Comparison of ENCODE assay signal across 13 mouse cellular contexts in genomic region chr7:101017021-101017461, GRCm38 (mm10). TPM values are rescaled to one million over a fixed set of nuclear protein-coding genes. Genes with fewer than 3 reads are reported as not detected.
A peak's percentile ranks its signal among the peaks of the same experiment; 100 is the strongest.
DNase-seq lines count a peak whose midpoint lies in the region; ATAC-seq lines count a peak whose summit lies in the region.
"Had no signal": no experiment of that assay in that cellular context is flagged by ENCODE, and none has a peak within 500 bp of the region (broad histone marks: within the 10 kb centered on the region; RNA-seq: fewer than 3 reads in every experiment).

No protein-coding gene starts in this region.

- H3K36me3 ChIP-seq in forebrain, embryonic 16.5 days (ENCODE audit: control insufficient read depth, insufficient read depth), result no peaks in the 10 kb centered on the region
- H3K36me3 ChIP-seq in forebrain, embryonic 10.5 days (replicated peaks), result no peaks in the 10 kb centered on the region
- H3K36me3 ChIP-seq in intestine, embryonic 16.5 days (ENCODE audit: control insufficient read depth, insufficient read depth, low read length), result no peaks in the 10 kb centered on the region

- H3K4me1 ChIP-seq in forebrain, embryonic 16.5 days (replicated peaks; ENCODE audit: control insufficient read depth, insufficient read depth, low read length), result peaks cover 6% of the 10 kb centered on the region
- peaks cover 24% of the 10 kb centered on the region for H3K4me1 ChIP-seq in forebrain, embryonic 10.5 days
- H3K4me1 ChIP-seq in intestine, embryonic 16.5 days (ENCODE audit: control insufficient read depth, insufficient read depth, low read length), result peaks cover 9% of the 10 kb centered on the region

- no peak overlapping the region for H3K4me3 ChIP-seq in forebrain, embryonic 16.5 days (replicated peaks; ENCODE audit: low read length)
- H3K4me3 ChIP-seq in forebrain, embryonic 10.5 days, result no peak overlapping the region
- no peak overlapping the region for H3K4me3 ChIP-seq in intestine, embryonic 16.5 days (ENCODE audit: low read length)
- H3K4me3 ChIP-seq: layer of hippocampus, adult 2 months had no signal

- no peak overlapping the region for H3K4me2 ChIP-seq in forebrain, embryonic 16.5 days (ENCODE audit: low read length)
- H3K4me2 ChIP-seq in intestine, embryonic 16.5 days (ENCODE audit: low read depth, low read length), result no peak overlapping the region

- DNase-seq in forebrain, embryonic 10.5 days (ENCODE audit: extremely low spot score, low spot score), result no peak
- DNase-seq in layer of hippocampus, postnatal 10 days (ENCODE audit: low spot score in 2 of 2), result peak; percentile 72 to 76
- no peak for DNase-seq in layer of hippocampus, adult 9-10 months (ENCODE audit: low spot score)
- peak; percentile 78 for DNase-seq in Muller cell, postnatal 12 days (ENCODE audit: inconsistent ontology term)
- DNase-seq in kidney, postnatal 14 days, result no peak
- DNase-seq: B cell, adult 2 months; thymus, adult 2 months had no signal

- no peak overlapping the region for H3K9ac ChIP-seq in forebrain, embryonic 16.5 days (replicated peaks; ENCODE audit: low read depth, low read length)
- H3K9ac ChIP-seq in intestine, embryonic 16.5 days (ENCODE audit: low read depth, low read length), result no peak overlapping the region
- H3K9ac ChIP-seq: liver, embryonic 14.5 days had no signal

- H3K9me3 ChIP-seq in forebrain, embryonic 16.5 days (ENCODE audit: control insufficient read depth, low read length), result no peaks in the 10 kb centered on the region
- no peaks in the 10 kb centered on the region for H3K9me3 ChIP-seq in forebrain, embryonic 10.5 days
- H3K9me3 ChIP-seq in intestine, embryonic 16.5 days (ENCODE audit: control insufficient read depth, low read length), result no peaks in the 10 kb centered on the region

- H3K27ac ChIP-seq in forebrain, embryonic 16.5 days (ENCODE audit: low read length), result no peak overlapping the region
- no peak overlapping the region for H3K27ac ChIP-seq in forebrain, embryonic 10.5 days
- no peak overlapping the region for H3K27ac ChIP-seq in intestine, embryonic 16.5 days (ENCODE audit: low read length)
- H3K27ac ChIP-seq: layer of hippocampus, adult 2 months; liver, embryonic 14.5 days had no signal

- WGBS in forebrain, embryonic 16.5 days, result 39% methylated on average over 7 of the region's 7 CpGs
- WGBS in forebrain, embryonic 10.5 days, result 64% methylated on average over 7 of the region's 7 CpGs
- 74% methylated on average over 7 of the region's 7 CpGs for WGBS in intestine, embryonic 16.5 days

- 0 out of 2 replicates have a peak, but pooled peaks have one; percentile 26 for ATAC-seq in forebrain, embryonic 16.5 days
- peak; percentile 43; the same call in 1 of the 2 replicates for ATAC-seq in intestine, embryonic 16.5 days
- no peak for ATAC-seq in megakaryocyte, adult 5-6 weeks (ENCODE audit: poor library complexity, severe bottlenecking)
- ATAC-seq: Patski had no signal

- H3K27me3 ChIP-seq in forebrain, embryonic 16.5 days (replicated peaks; ENCODE audit: control insufficient read depth, insufficient read depth, low read length), result peaks cover 10% of the 10 kb centered on the region
- H3K27me3 ChIP-seq in forebrain, embryonic 10.5 days (ENCODE audit: poor library complexity, severe bottlenecking), result peaks cover 42% of the 10 kb centered on the region
- peaks cover 4% of the 10 kb centered on the region for H3K27me3 ChIP-seq in intestine, embryonic 16.5 days (replicated peaks; ENCODE audit: control insufficient read depth, insufficient read depth, low read length)
- H3K27me3 ChIP-seq: Patski had no signal

RNA-seq across cellular contexts. Expression of gene P2ry2, which starts 4.4 kb away (rescaled TPM):
- not detected in 2 replicates for polyA plus RNA-seq in forebrain, embryonic 16.5 days (2015; fragmentation: Nextera tagmentation; extraction: Ambion mirVana)
- polyA plus RNA-seq in forebrain, embryonic 10.5 days (2016; fragmentation: Nextera tagmentation; extraction: Ambion mirVana), result 0.27 and 0.36 TPM in 2 replicates
- 1 to 10 TPM; 1.2 to 2.2 TPM for total RNA-seq in layer of hippocampus, postnatal 10 days (2021)
- polyA plus RNA-seq in intestine, embryonic 16.5 days (2015; fragmentation: Nextera tagmentation; extraction: Ambion mirVana), result 3.1 and 3.3 TPM in 2 replicates
- total RNA-seq in megakaryocyte, adult 5-6 weeks (2015), result 1.6 and 2.1 TPM in 2 replicates
- total RNA-seq in megakaryocyte, adult 5-6 weeks (2017), result 3.6 and 3.7 TPM in 2 replicates

RNA-seq across cellular contexts. Expression of gene P2ry6, which starts 42.6 kb away (rescaled TPM):
- 2.6 and 2.9 TPM in 2 replicates for polyA plus RNA-seq in forebrain, embryonic 16.5 days (2015; fragmentation: Nextera tagmentation; extraction: Ambion mirVana)
- 1.5 and 2.0 TPM in 2 replicates for polyA plus RNA-seq in forebrain, embryonic 10.5 days (2016; fragmentation: Nextera tagmentation; extraction: Ambion mirVana)
- total RNA-seq in layer of hippocampus, postnatal 10 days (2021), result 1 to 10 TPM; 4.0 TPM
- polyA plus RNA-seq in intestine, embryonic 16.5 days (2015; fragmentation: Nextera tagmentation; extraction: Ambion mirVana), result 9.0 and 9.8 TPM in 2 replicates
- 32.8 and 34.2 TPM in 2 replicates for total RNA-seq in megakaryocyte, adult 5-6 weeks (2015)
- 12.0 and 12.9 TPM in 2 replicates for total RNA-seq in megakaryocyte, adult 5-6 weeks (2017)

Comparison
In these comparisons a context has a peak if more than half of its experiments do, and no peak if none do; other contexts are left out.
1. DNase-seq: peak in layer of hippocampus, postnatal 10 days (2 of 2) and Muller cell, postnatal 12 days (single experiment); none in forebrain, embryonic 10.5 days (single experiment), layer of hippocampus, adult 9-10 months (single experiment) and kidney, postnatal 14 days (single experiment).